Mouse (Mus musculus): Measurements from ENCODE around the gene Pde6h. TPM values are rescaled to one million over a fixed set of nuclear protein-coding genes. Genes with fewer than 3 reads are reported as not detected.

The Pde6h gene
- polyA plus RNA-seq, 1 experiment from 2014 or later: not detected

DNA sequence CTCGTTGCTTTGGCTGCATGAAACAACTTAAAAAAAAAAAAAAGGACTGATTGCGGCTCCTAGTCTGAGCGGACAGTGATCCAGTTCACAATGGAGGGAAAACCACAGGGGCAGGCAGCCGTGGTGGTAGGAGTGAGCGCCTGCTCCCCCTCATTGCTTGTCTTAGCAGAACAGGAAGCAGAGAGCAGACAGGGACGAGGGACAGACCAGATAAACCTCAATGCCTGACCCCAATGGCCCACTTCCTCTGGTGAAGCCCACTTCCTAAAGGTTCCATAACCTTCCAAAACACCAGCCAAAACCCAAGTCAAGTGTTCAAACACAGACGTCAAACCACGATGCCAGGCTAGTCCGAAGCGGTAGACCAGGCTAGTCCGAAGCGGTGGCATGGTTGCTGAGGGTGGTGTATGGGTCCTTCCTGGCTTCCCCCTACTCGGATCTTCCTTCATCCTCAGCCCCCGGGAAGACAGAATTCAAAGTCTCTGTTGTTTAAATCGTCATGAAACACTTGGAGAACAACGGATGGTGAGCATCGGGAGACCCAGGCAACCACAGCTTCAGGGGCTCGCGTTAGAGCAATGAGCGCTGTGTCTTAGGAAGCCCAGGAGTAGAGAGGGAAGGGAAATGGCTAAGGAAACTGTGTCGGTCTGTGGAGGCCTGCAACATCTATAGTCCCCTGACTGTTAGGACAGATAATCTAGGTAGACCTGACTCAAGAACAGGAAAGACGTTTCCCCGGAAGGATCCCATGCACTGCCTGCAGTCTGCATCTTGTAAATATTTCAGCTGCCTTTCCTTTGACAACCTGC lies 55.8 kb downstream of the Pde6h start:
- 86% methylated on average over 23 of the region's 23 CpGs for WGBS
- Histone ChIP-seq H3K9ac (no peak overlapping the region), H3K4me1 (peaks cover 4% of the 10 kb centered on the region), H3K27me3 (replicated peaks) (no peaks in the 10 kb centered on the region), H3K4me3 (no peak overlapping the region), H3K4me2 (no peak overlapping the region), H3K36me3 (replicated peaks) (no peaks in the 10 kb centered on the region), H3K27ac (no peak overlapping the region), H3K9me3 (no peaks in the 10 kb centered on the region)
- ATAC-seq (replicated peaks): no peak

DNA sequence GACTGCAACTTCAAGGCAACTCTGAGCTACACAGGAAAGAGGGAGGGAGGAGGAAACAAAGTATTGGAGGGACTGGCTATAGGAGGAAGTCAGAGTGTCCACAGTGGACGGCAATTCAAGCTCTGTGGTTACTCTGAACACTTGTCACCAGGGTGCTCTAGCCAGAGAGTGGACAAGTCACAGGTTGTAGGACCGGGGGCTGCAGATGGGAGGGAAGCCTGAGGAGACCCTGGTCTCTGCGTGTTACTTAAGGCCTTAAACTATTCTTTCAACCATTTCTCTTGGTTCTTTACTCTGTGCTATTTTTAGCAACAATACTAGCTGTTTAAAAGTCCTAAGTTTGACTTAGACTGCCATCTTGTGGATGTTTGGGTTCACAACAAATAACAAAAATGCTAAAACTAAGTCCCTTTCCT lies 56.7 kb downstream of the Pde6h start:
- WGBS: 36% methylated on average over 3 of the region's 3 CpGs
- Histone ChIP-seq H3K4me1 (peaks cover 4% of the 10 kb centered on the region), H3K27ac (0 out of 2 replicates have a peak overlapping the region, but pooled peaks have one; percentile 14), H3K4me2 (peak overlapping the region; percentile 25; the same call in 1 of the 2 replicates), H3K36me3 (replicated peaks) (no peaks in the 10 kb centered on the region), H3K4me3 (no peak overlapping the region), H3K9ac (no peak overlapping the region), H3K27me3 (replicated peaks) (no peaks in the 10 kb centered on the region), H3K9me3 (no peaks in the 10 kb centered on the region)
- peak; percentile 66 for ATAC-seq (replicated peaks)

DNA sequence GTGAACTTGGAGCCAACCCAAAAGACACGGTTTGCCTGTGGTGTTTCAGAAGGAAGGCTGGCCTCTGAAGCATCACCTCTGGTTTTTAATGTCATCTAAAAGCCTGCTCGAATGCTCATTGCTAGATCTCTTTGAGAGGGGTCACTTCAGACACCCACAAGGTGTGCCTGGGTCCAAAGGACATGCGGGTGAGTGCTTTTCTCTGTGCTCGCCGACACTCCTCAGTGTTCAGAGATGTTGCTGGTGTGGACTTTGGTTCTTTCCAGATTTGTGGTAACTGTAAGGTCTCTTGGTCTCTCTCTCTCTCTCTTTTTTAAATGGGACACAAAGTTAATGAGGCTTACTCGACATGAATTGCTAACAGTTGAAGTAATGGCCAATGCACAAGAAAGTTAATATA lies 58.9 kb downstream of the Pde6h start:
- 81% methylated on average over 6 of the region's 6 CpGs for WGBS
- Histone ChIP-seq H3K36me3 (replicated peaks) (no peaks in the 10 kb centered on the region), H3K27ac (no peak overlapping the region), H3K4me1 (peaks cover 4% of the 10 kb centered on the region), H3K9ac (no peak overlapping the region), H3K27me3 (replicated peaks) (no peaks in the 10 kb centered on the region), H3K4me2 (no peak overlapping the region), H3K9me3 (no peaks in the 10 kb centered on the region), H3K4me3 (no peak overlapping the region)
- ATAC-seq (replicated peaks): no peak

DNA sequence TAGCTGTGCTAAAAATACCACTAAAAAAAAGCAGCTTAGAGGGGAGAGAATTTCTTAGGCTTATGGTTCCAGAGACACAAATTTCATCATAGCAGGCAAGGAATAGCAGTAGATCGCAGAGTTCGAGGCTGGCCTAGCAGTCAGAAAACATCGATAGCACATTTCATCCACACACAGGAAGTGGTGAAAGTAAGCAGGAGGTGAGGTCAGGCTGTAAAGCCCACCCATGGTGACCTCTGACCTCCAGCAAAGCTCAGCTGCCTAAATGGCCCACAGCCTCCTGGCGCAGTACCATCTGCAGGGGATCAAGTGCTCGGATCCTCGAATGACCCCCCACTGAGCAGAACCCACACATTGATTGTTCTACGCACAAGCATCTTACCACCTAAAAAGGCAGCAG lies 59.6 kb downstream of the Pde6h start:
- Histone ChIP-seq H3K27ac (no peak overlapping the region), H3K9me3 (no peaks in the 10 kb centered on the region), H3K9ac (no peak overlapping the region), H3K4me2 (no peak overlapping the region), H3K4me3 (no peak overlapping the region), H3K36me3 (replicated peaks) (no peaks in the 10 kb centered on the region), H3K4me1 (peaks cover 4% of the 10 kb centered on the region), H3K27me3 (replicated peaks) (no peaks in the 10 kb centered on the region)
- ATAC-seq (replicated peaks): no peak
- 66% methylated on average over 7 of the region's 7 CpGs for WGBS

DNA sequence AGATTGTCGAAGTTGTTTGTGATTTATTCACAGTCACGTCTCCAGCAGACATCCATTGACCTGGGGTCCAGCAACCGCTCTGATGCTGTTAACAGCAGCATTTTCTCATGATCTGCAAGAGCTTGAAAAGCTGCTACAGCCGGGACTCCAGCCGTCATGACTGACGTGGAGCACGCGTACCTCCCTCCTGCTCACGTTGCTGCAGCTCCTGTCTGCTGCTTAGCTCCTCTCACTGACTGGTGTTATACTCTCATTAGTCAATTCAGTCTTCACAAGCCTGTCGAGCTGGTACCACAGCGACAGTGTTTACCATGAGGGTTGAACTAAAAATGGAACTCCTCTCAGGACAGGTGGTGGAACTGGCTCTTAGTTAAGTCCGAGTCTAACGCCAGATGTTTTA lies 62.4 kb downstream of the Pde6h start:
- Histone ChIP-seq H3K27ac (no peak overlapping the region), H3K9ac (no peak overlapping the region), H3K27me3 (replicated peaks) (no peaks in the 10 kb centered on the region), H3K4me2 (no peak overlapping the region), H3K9me3 (no peaks in the 10 kb centered on the region), H3K4me3 (no peak overlapping the region), H3K36me3 (replicated peaks) (no peaks in the 10 kb centered on the region), H3K4me1 (no peaks in the 10 kb centered on the region; the same call in 1 of the 2 replicates)
- 70% methylated on average over 13 of the region's 13 CpGs for WGBS
- ATAC-seq (replicated peaks): peak; percentile 58; the same call in 1 of the 2 replicates

DNA sequence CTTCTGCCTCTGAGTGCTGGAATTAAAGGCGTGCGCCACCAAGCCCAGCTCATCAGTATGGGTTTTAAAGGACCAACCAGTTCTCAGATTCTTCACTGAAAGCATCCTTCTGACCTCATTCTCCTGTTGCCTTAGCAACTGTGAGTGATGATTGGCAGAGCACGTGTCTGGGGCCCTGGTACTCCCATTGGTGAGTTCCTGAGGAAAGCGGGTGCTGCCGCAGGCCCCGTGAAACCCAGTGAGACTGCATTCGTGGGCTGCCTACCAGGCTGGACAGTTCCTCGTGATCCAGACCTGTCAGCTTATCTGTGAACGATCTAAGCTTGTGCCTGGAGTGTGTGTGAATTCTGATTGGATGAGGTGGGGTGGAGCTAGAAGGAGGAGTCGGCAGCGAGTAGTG lies 63.1 kb downstream of the Pde6h start:
- H3K9ac ChIP-seq: no peak overlapping the region
- H3K27ac ChIP-seq: no peak overlapping the region
- H3K27me3 ChIP-seq (replicated peaks): no peaks in the 10 kb centered on the region
- no peaks in the 10 kb centered on the region for H3K36me3 ChIP-seq (replicated peaks)
- no peaks in the 10 kb centered on the region; the same call in 1 of the 2 replicates for H3K4me1 ChIP-seq
- peak; percentile 76 for ATAC-seq (replicated peaks)
- WGBS: 49% methylated on average over 11 of the region's 11 CpGs
- no peak overlapping the region for H3K4me3 ChIP-seq
- H3K9me3 ChIP-seq: no peaks in the 10 kb centered on the region
- no peak overlapping the region for H3K4me2 ChIP-seq

DNA sequence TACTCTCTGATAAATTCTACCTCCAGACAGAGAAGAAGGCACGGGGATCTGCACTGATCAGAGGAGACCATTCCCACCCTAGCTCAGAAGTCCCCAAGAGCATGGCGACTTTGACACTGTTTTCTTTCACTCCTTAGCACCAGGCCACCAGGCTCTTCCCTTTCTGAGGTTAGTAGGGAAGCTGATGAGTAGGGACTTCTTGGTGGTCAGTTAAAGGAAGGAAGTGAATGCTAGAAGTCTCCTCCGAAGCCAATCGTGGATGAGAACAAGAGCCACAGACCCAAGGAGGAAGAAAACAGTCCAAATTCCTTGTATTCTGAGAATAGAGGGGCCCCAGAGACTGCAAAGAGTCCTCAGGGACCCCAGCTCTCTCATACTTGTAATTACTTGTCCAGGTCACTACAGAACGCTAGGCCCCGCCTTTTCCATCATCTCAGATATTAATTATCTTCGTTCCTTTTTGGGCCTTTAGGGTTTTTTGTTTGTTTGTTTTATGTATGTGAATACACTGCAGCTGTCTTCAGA lies 65.0 kb downstream of the Pde6h start:
- no peaks in the 10 kb centered on the region for H3K36me3 ChIP-seq (replicated peaks)
- H3K27ac ChIP-seq: no peak overlapping the region
- H3K27me3 ChIP-seq (replicated peaks): no peaks in the 10 kb centered on the region
- no peak for ATAC-seq (replicated peaks)
- no peak overlapping the region for H3K4me3 ChIP-seq
- no peak overlapping the region for H3K9ac ChIP-seq
- H3K4me1 ChIP-seq: no peaks in the 10 kb centered on the region; the same call in 1 of the 2 replicates
- 89% methylated on average over 7 of the region's 7 CpGs for WGBS
- no peaks in the 10 kb centered on the region for H3K9me3 ChIP-seq
- no peak overlapping the region for H3K4me2 ChIP-seq

DNA sequence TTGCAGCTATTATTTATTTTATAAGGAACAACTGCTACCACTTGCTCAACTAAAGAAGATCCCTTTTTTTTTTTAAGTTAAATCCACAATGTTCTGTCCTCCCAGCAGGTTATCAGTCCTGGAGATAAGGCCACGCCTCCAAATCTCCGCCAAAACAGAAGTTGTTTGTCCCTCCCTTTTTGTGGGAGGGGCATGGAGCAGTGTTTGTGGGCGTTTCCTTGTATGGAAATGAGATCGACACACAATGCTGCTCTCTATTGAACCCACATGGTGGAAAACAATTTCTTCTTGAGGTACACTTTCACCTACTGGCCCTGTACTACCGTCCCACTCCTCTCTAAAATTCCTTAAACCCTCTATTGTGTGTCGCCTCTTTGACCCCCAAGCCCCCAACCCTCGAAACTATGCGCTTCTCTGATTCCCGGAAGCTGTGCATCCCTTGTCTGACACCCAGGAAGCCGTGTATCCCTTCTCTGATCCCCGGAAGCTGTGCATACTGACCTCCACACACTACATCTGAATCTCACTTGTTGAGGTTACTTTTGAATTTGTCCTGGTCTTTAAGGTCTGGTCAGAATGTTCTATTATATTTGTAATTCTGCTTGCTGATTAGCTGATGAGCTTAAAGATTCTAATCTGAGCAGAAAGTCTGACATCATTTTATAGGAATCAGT lies 66.3 kb downstream of the Pde6h start:
- whole genome bisulfite sequencing: 30% methylated on average over 11 of the region's 11 CpGs
- H3K4me2 ChIP-seq: no peak overlapping the region
- H3K4me1 ChIP-seq: no peaks in the 10 kb centered on the region; the same call in 1 of the 2 replicates
- no peaks in the 10 kb centered on the region for H3K9me3 ChIP-seq
- H3K27me3 ChIP-seq (replicated peaks): no peaks in the 10 kb centered on the region
- H3K4me3 ChIP-seq: no peak overlapping the region
- no peak overlapping the region for H3K9ac ChIP-seq
- no peaks in the 10 kb centered on the region for H3K36me3 ChIP-seq (replicated peaks)
- H3K27ac ChIP-seq: no peak overlapping the region
- ATAC-seq (replicated peaks): no peak

DNA sequence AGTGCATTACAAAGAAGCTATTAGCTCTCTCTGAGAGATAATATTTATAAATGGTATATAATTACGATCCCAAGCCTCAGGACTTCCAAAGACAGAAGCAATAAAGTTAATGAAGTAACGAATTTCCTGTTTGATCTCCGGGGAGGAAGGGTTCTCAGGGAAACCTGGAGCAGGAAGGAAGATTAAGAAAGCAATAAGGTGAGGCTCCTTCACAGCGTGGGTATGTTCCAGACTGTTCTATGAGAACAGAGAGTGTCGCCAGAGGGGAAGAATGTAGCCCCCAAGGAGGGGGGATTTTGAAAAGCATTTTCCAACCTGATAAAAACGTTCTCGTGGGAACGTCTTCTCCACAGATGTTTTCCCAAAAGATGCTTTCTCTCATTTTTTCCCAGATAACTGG lies 66.9 kb downstream of the Pde6h start:
- Histone ChIP-seq H3K27ac (no peak overlapping the region), H3K4me2 (no peak overlapping the region), H3K27me3 (replicated peaks) (no peaks in the 10 kb centered on the region), H3K4me1 (no peaks in the 10 kb centered on the region; the same call in 1 of the 2 replicates), H3K9me3 (no peaks in the 10 kb centered on the region), H3K36me3 (replicated peaks) (no peaks in the 10 kb centered on the region), H3K4me3 (no peak overlapping the region), H3K9ac (no peak overlapping the region)
- 69% methylated on average over 8 of the region's 8 CpGs for WGBS
- no peak for ATAC-seq (replicated peaks)

DNA sequence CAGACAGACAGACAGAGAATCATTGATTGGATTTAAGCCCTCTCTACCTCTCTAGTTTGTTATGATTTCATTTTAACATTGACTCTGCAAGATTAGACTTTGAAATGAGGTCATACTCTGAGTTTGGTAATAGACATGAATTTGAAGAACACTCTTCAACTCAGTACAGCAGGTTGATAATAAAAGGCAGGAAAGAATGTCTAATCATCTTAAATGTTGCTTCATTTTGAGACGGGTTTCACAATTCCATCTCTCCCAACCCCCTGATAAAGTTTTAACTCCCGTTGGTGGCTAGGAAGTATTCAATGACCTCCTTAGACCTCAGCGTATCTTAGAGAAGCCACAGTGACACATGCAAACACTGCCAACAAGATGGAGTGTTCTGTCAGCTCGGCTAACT lies 69.9 kb downstream of the Pde6h start:
- Histone ChIP-seq H3K4me2 (no peak overlapping the region), H3K4me1 (no peaks in the 10 kb centered on the region), H3K4me3 (no peak overlapping the region), H3K9me3 (no peaks in the 10 kb centered on the region), H3K27ac (no peak overlapping the region), H3K27me3 (replicated peaks) (no peaks in the 10 kb centered on the region), H3K9ac (no peak overlapping the region), H3K36me3 (replicated peaks) (no peaks in the 10 kb centered on the region)
- 86% methylated on average over 4 of the region's 4 CpGs for WGBS
- ATAC-seq (replicated peaks): no peak

DNA sequence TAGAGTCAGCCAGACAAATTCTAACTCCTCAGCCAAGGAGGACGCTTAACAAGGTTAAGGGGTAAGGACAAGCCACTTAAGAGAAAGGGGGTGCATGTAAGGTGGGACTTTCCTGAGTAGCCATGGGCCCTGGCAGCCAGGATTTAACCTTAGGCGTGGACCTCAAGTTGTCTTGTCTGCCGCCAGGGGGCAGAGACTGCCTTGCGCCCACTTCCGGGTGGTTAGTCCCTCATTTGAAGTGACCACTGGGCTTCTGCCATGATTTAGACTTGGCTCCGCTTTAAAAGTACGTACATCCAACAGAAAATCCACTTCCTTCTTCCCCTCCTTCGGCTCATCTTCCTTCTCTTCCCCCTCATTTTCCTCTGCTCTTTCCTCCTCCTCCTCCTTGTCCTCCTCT lies 71.9 kb downstream of the Pde6h start:
- H3K9ac ChIP-seq: no peak overlapping the region
- WGBS: 76% methylated on average over 8 of the region's 8 CpGs
- peaks cover under 1% of the 10 kb centered on the region; the same call in 1 of the 2 replicates for H3K4me1 ChIP-seq
- H3K4me2 ChIP-seq: no peak overlapping the region
- H3K4me3 ChIP-seq: no peak overlapping the region
- H3K9me3 ChIP-seq: no peaks in the 10 kb centered on the region
- no peaks in the 10 kb centered on the region for H3K36me3 ChIP-seq (replicated peaks)
- no peaks in the 10 kb centered on the region for H3K27me3 ChIP-seq (replicated peaks)
- H3K27ac ChIP-seq: no peak overlapping the region
- ATAC-seq (replicated peaks): no peak

DNA sequence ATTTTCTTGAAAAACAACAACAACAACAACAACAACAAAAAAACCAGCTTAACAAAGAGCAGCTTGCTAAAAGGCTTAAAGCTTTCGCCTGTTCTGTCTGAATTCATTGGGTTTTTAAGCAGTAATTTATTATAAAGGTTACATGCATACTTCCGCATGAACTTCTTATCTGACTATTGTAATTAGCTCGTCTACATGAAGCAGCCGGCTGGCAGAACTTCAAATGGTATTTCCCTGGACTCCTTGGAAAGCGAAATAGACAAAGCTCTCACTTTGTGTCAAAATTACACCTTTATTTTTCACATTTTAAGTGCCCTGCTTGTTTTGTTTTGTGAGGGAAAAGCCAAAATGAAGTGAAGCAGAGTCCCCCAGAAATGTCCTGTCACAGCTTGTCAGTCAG lies 72.7 kb downstream of the Pde6h start:
- ATAC-seq (replicated peaks): no peak
- Histone ChIP-seq H3K4me1 (peaks cover 5% of the 10 kb centered on the region; the same call in 1 of the 2 replicates), H3K4me3 (no peak overlapping the region), H3K27me3 (replicated peaks) (no peaks in the 10 kb centered on the region), H3K4me2 (no peak overlapping the region), H3K9me3 (no peaks in the 10 kb centered on the region), H3K36me3 (replicated peaks) (no peaks in the 10 kb centered on the region), H3K27ac (no peak overlapping the region), H3K9ac (no peak overlapping the region)
- WGBS: 62% methylated on average over 5 of the region's 5 CpGs
